Mouse (Mus musculus) cerebellum, adult (tissue): Measurements from ENCODE around the gene Nrcam.

Source experiments
- ATAC-seq: cut with Nextera tagmentation; 2 replicates; pipeline ENCODE4 v1.9.2; 2017; ENCODE audit warnings: mild to moderate bottlenecking, moderate library complexity, mixed read lengths; ENCODE audit not compliant: insufficient number of reproducible peaks, low FRiP score, low TSS enrichment

Nrcam gene

DNA sequence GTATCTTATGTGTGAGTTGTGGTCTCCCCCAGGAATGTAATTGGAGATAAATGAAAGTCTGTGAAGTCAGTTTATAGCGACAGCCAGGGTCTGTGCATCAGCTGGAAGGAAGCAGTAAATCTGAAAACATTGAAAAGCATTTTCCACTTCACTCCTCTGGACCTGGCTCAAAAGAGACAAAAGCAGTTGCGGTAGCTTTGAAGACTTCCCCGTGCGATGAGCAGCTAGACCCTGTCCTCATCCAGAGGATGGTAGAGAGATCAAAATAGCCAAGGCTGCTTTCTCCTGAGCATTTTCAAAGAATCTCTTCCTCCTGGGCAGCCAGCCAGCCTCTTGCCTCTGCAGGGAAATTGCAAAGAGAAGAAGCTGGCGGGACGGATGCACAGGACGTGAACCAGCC, 102.3 kb downstream of the Nrcam start:
- ATAC-seq = 0 out of 2 replicates have a peak, but pooled peaks have one; percentile 37

DNA sequence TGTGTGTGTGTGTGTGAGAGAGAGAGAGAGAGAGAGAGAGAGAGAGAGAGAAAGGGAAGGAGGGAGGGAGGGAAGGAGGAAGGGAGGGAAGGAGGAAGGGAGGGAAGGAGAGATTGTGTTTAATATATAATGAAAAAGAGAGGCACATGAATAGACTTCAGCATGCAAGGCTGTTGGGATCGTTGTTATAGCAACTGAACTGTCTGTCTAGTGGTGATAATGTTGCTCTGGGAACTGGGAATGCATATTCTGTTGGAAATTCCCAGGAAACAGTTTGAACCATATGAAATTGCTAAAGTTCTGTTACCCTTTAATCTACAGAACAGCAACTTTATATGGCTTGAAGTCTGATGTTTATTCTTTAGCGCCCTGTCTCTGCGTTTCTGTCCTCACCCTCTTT, 104.0 kb downstream of the Nrcam start:
- ATAC-seq = no peak

DNA sequence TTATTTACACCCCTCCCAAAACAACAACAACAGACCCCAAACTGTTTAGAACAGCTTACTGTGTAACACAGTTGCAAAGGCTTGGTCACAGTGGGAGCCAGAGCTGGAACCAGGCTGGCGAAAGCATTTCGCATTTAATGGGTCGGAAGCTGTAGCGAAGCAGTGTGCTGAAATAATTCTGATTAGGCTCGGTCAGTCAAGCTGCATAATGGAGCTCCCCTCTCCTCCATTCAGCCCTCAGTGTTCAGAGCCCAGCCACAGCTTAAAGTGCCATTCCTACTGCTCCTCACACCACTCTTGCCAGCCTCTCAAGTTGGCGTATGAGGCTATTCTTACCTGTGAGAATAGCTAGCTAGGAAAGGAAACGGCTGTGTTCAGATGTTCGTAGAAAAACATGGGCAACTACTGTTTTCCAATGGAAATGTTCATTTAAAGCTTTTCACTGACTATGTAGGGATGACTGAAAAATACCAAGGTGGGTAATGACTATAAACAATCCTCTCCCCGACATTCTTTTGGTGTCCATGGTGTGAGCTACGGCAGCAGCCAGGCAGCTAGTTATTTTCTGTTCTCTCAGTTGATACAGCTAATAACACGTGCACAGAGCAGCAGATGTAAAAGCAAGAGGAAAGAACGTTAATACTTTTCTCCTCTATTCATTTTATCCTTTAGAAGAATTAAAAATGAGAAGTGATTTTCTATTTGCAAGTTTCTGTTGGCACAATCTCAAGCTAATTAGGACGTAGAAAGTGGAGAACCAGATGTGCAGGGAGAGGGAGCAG, 108.6 kb downstream of the Nrcam start:
- ATAC-seq = peak; percentile 23; the same call in 1 of the 2 replicates

DNA sequence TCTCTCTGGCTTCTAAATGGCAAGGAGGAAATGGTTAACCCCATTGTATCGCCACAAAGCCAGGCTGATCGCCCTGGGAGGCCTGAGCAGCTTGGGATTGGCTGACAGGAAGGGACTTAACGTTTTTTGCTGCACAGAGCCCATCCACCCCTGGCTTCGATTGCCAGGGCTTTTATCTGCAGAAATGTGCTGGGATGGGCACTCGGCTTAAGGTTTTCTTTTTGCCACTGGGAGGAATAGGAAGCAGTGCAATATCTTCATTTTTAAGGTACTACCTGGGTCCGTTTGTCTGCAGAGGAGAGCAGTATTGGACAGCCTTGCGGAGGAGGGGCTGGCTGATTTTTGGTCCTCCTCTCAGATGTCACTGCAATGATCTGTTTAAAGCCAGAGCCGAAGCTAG, 110.2 kb downstream of the Nrcam start:
- peak; percentile 70; the same call in 1 of the 2 replicates for ATAC-seq

DNA sequence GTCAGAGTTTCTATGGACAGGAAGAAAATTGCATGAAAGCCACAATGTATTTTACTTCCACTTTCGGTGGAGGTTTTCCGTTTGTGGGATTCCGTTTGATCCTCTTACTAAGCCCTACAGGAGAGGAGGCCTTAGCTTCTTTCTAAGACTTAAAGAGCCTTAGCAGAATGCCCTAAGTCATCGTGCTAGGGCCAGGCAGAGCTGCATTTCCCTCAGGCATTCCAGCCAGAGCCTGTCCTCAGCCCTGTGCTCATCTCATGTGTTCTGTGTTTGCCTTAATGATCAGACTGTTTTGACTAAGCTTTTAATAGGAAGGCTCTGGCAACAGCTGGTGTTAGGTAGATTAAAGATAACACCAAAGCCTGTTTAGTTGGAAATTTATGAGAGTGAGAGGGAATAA, 111.5 kb downstream of the Nrcam start:
- ATAC-seq = peak; percentile 39; the same call in 1 of the 2 replicates

DNA sequence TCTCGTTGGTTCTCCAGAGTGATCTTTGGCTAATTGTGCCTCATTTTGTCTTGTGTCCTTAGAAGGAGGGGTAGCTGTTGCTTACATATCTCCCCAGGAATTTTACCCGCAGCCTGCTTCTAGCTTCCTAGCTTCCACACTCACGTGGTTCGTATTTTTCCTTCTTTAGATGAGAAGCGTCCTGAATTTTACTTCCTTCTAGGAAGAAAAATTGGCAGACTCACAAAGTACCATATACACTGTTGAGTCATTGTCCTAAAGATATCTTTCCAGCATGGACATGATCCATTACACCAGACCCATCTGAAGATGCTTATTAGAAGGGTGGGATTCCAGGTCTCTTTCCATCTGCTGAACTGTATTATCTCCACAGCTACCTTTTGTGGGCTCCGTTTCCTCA, 122.2 kb downstream of the Nrcam start:
- no peak for ATAC-seq

DNA sequence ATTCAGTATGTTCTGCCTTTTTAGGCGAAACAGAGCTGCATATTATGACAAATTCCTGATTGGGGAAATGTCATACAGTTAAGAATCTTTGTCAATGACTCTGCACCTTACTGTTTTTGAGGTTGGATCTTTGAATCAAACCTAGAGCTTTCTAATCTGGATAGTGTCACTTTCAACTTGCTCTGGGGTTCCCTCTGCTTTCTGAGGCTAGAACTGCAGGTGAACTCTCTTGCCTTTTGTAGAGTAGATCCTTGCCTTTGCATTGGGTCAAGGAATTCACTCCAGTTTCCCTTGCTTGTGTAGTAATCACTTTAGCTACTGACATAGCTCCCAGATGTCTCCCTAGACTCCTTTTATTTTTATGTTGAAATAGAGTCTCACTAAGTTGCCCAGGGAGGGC, 123.1 kb downstream of the Nrcam start:
- ATAC-seq = no peak

DNA sequence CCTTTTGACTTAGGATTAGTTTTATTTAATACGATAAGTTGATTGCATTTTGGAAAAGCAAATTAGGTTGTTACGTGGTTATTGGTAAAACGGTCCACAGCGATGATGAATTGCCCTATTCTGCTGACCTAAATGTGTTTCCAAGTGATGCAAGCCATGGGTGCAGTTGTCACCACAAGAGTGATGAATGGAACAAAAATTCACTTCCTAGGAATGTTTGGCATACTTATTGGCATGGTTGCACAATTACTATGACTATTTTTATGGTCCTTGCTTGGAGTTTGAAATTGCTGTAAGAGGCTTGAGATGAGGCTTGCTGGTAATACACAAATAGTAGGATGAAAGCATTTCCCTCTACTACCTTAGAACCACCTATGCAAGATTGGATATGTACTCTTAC, 125.1 kb downstream of the Nrcam start:
- ATAC-seq = no peak

DNA sequence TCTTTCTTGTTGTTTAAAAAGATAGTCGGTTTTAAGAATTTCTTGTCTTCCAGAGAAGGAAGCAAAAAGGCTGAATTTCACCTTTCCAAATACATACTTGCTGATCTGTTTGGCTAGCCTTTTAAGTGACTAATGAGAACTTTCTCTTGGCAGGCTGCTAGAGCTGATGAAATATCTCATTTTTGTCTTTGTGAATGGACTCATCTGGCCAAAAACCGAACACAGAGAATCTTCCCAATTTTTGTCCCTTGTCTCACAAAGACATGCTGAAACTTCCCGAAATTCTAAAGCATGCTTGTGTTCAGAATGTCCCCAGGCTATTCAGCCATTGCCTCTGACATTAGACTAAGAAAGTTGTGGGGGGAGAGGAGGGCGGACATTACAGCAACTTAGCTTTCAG, 129.3 kb downstream of the Nrcam start:
- no peak for ATAC-seq

DNA sequence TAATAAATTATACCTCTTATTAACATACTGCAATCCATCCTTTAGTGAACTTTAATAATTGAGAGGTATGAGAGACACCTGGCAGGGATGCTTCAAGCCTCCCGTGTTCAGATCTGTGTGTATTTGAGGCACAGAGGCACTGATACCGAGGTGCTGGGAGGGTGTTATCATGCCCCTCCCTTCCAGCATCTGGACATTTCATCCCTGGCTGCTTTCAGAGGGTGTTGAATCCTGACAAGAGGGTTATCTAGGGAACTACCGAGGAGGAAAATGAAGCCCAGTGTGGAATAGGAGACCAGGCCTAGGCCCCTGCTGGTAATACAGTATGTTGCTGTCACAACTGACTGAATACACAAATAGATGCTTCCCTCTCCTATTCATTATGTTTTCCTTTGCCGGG, 133.8 kb downstream of the Nrcam start:
- ATAC-seq = peak; percentile 95

DNA sequence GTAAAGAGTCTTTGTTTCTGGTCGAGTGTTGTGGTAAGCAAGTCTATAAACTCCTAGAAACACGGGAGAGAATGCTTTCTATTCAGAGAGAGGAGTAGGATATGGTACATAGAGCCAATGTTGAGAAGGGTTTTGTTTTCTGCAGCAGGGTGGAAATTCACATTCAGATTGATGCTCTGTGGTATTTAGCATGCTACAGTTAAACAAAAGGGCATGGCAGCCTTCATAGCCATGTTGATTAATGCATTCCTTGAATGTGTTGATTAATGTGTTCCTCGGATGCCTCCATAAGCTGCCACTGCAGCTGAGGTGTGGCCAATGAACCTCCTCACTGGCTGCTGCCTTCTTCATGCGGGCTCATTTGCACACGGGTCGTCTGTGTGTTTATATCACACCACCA, 134.3 kb downstream of the Nrcam start:
- ATAC-seq = peak; percentile 36

DNA sequence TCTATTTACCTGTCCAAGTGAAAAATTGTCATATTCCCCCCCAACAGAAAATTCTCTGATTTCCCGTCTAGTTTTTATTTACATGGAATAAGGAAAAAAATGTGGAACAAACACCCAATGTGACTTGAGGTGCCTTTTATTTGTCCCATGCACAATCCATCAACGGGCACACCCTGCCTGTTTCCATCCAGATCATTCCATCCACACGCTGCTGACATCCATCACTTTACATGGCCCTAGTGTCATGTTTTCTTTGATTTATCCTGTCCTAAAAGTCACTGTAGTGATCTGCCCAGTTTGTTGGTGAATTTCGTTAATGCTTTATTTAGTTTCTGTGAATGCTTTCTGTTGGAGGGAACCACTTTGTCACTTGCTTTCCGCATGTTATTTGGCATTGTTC, 142.4 kb downstream of the Nrcam start:
- ATAC-seq = no peak

DNA sequence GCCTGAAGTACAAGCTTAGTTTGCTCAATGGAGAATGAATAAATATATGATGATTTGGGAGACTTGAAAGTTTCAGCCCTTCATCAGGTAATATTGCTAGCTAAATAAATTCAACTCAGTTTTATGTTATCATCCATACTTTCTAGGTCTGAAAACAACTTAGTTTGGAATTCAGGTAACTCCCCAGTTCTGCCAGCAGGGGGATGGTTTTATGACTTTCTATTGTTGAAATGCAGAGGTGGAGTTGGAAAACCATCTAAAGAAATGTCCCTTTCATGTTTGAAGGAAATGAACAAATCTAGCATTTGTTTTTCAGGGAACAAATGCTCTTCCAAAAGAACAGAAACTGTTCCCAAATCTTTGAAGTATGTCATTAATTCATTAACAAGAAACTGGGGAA, 146.7 kb downstream of the Nrcam start:
- no peak for ATAC-seq

DNA sequence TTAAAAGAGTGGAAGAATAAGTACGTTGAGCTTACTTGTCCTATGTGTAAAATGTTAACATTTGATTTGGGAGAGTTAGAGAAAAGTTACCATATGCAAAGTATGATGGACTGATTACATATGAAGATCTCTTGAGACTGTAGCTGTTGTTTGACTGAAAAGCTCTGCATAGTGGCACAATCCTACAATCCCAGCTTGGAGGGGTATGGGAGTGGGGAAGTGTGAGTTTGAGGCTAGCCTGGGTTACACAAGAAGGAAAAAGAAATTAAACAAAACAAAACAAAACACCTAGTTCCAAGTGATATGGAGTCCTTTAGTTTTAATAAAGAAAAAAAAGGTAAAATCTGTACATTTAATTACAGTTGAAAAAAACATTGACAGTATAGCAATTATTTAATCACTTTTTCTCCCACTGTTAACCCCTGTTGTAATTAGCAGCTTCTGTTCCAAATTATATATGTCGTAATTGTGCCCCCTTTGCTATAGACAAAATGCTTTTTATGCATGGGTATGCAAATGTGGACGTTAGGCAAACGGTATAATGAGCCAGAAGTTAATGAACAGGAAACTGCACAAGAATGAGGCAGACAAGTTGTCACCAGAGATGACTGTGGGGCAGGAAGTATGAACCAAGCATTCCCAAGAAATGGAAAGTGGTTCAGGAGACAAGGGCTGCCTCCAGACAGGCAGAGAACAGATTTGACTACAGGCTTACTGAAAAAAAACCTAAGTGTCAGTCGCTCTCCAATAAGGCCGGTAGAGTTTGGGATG, 150.8 kb downstream of the Nrcam start:
- no peak for ATAC-seq

DNA sequence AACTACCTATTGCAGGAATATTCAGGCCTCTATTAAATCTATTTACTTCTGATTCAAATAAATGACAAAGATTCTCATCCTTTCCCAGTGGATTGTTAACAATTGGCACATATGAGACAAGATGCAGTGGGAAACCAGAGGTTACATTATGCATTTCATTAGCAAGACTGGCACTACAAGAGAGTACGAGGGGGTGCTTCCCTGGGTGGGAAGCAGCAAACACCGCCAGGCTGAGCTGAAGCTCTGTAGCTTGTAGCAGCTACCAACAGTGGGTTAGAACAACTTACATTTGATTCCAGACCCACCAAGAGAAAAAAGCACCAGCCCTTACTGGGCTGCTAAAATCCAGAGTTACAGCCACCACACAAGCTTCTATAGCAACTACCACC, 151.3 kb downstream of the Nrcam start:
- no peak for ATAC-seq

DNA sequence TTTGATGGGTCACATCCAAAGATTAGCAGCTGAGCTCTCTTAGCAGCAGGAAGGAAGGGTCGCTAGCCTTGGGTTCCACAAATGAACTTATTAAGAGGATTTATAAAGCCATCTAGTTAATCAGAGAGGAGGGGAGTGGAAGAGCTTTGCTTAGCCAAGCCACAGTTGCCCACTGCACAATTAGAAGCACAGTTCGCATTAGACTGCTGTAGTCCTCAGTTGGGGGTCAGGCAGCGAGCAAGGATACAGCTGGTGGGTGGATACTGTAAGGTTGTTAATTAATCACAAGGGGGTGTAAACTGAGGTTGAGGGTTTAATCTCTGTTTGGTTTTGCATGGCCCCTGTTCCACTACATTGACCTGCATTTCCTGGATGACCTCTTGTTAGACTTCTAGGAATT, 152.7 kb downstream of the Nrcam start:
- ATAC-seq = no peak

DNA sequence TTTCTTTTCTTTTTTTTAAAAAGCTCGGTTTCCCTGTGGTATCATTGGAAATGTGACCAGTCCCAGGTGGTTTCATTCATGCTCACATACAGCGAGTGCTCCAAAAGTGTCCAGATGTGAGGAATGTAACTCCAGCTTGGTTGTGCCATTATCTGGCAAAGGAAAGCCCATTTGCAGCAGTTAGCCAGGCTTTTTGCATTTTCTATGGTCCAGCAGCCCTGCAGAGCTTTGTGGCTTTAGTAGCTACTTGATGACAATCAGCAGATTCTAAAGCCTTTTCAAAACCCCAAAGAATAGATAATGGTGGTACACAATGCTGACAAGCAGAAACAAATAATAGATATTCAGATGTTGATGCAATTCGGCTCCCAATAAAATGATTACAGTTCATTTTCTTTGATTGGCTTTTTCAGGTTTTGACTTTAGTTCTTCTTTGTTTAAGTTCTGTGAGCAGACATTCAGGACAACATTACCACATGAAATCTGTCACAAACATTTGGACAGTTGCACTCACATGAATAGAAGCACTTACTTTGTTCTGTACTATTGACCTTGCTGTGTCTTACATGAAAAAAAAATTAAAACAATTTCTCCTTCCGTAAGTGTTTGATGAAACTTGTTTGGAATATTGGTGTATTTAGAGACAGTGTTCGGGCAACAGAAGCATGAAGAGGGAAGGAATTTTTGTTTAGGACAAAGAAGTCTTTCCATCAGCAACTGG, 164.2 kb downstream of the Nrcam start:
- ATAC-seq = no peak

DNA sequence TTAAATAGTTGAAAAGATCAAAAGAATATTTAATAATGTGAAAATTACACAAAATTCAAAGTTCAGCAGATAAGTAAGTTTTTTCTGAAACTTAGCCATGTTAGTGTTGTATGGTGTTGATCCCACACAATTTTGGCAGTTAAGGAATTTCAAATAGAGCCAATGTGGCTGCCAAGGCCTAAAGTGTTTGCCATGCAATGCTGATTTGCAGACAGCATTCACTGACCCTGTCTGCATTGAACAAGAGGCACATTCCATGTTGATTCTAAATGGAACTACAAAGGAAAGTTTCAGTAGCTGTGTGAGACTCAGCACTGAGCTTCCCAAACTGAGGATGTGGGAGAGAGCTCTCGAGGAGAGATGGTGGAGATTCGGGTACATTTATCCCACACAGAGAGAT, 169.1 kb downstream of the Nrcam start:
- no peak for ATAC-seq

DNA sequence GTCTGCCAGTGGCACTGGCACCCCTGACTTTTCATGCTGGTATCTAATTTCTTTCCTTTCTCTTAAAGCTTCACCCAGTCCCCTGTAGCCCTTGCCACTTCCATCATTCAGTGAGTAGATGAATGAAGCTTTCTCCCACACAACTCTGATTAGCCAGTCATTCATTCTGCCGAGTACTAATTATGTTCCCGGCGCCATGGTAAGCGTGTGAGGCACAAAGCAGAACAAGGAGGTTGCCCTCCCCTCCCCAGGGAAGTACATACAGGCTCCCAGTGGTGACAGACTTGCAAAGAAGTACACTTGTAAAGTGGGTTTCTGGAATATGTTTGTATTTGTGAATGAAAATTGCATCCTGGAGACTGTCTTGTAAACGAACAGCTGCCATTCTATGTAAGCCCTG, 170.2 kb downstream of the Nrcam start:
- ATAC-seq = no peak

DNA sequence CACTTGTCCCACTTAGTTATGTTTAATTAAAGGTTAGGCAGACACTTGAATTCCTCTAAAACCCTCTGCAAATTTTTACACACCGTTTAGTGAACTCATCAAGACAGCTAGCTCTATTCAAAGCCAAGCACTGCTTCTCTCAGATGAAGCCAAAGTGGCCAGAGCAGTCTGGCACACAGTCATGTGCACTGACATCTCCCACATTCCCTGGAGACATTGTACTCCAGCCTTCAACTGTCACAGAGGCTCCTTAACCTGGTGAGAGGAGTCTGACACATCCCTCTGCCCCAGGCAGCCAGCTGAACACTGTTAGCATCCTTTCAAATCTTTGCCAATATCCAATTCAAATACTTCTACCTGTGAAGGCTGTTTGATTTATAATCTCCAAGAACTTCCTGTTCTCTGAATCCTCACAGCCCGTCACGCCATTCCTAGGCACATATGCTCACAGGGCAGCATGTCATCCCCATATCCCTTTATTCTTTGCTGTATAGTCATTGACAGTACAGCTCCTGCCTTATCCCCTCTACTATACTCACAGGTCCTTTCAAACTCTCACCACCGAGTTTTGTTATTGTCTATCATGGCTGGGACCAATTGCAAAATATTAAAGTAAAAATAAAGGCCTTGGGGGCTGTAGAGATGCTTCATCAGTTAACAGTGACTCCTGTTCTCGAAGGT, 173.3 kb downstream of the Nrcam start:
- peak; percentile 78 for ATAC-seq

DNA sequence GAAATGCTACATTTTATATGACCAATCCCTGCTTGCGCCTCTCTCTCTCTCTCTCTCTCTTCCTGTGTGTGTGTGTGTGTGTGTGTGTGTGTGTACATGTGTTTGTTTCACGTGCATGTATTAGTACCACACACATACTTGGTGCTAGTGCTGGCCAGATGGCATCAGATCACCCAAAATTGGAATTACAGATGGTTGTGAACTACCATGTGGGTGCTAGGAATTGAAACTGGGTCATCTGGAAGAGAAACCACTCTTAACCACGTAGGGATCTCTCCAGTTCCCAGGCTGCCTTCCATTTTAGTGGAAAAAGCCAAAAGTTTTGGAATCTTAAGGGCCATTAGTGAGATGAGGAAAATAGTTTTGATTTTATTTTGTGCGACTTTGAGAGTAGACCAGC, 175.1 kb downstream of the Nrcam start:
- no peak for ATAC-seq
